Mouse (Mus musculus) liver, embryonic 14.5 days (tissue): Measurements from ENCODE around the gene Adra1b. TPM values are rescaled to one million over a fixed set of nuclear protein-coding genes. Genes with fewer than 3 reads are reported as not detected.

Experiments used
- ATAC-seq: fragments of 200-750 bp; cut with Nextera tagmentation; 2 replicates; pipeline ENCODE4 v1.8.0; 2017; ENCODE audit warnings: moderate number of reproducible peaks, mild to moderate bottlenecking, moderate library complexity; ENCODE audit not compliant: insufficient read depth
- DNase-seq, 3 experiments: peaks; one replicate each; pipeline ENCODE4 v3.0.0-alpha.2; 2012 to 2013; ENCODE audit warnings: low read depth in 3 of 3, low spot score in 3 of 3
- H3K27ac ChIP-seq: fragments of 300-500 bp; sonication (generic); 2 replicates; pipeline ENCODE4 v1.5.1; 2014; ENCODE audit warnings: moderate library complexity, mild to moderate bottlenecking, control low read depth, inconsistent platforms
- H3K27me3 ChIP-seq: fragments of 300-500 bp; sonication (generic); 2 replicates; pipeline ENCODE4 v1.6.1; 2014; ENCODE audit warnings: mild to moderate bottlenecking, low read length, moderate library complexity; ENCODE audit not compliant: control insufficient read depth, insufficient read depth
- H3K36me3 ChIP-seq: fragments of 300-500 bp; sonication (generic); replicated peaks from 2 replicates; pipeline ENCODE4 v1.6.1; 2014; ENCODE audit warnings: low read depth; ENCODE audit not compliant: control insufficient read depth, insufficient read depth
- H3K4me1 ChIP-seq, 2 experiments: fragments of 200-500 bp in 1 of 2; fragments of 300-500 bp in 1 of 2; sonication (generic) in 1 of 2; replicated peaks; 2 replicates each; pipeline ENCODE4 v1.6.1; 2012 to 2014; ENCODE audit warnings: antibody characterized with exemption in 1 of 2, inconsistent platforms in 1 of 2, low read length in 1 of 2; ENCODE audit not compliant: control insufficient read depth in 2 of 2, insufficient read depth in 2 of 2
- H3K4me2 ChIP-seq: fragments of 300-500 bp; sonication (generic); 2 replicates; pipeline ENCODE4 v1.6.1; 2014; ENCODE audit warnings: low read depth, mild to moderate bottlenecking, control low read depth, moderate library complexity
- H3K4me3 ChIP-seq, 2 experiments: fragments of 200-500 bp in 1 of 2; fragments of 300-500 bp in 1 of 2; sonication (generic) in 1 of 2; 2 replicates each; pipeline ENCODE4 v1.5.1; 2012 to 2014; ENCODE audit warnings: low read depth in 2 of 2, low read length in 2 of 2, mild to moderate bottlenecking in 2 of 2, control low read depth in 1 of 2, inconsistent platforms in 1 of 2, moderate library complexity in 1 of 2; ENCODE audit not compliant: insufficient read depth in 1 of 2
- H3K9ac ChIP-seq: fragments of 300-500 bp; sonication (generic); replicated peaks from 2 replicates; pipeline ENCODE4 v1.6.1; 2014; ENCODE audit warnings: mild to moderate bottlenecking, control low read depth, moderate library complexity
- H3K9me3 ChIP-seq: fragments of 300-500 bp; sonication (generic); 2 replicates; pipeline ENCODE4 v1.6.1; 2016; ENCODE audit warnings: low read length, mixed read lengths; ENCODE audit not compliant: control insufficient read depth
- CTCF ChIP-seq: IDR thresholded peaks from 2 replicates; pipeline ENCODE4 v1.5.1; 2016; ENCODE audit warnings: antibody characterized with exemption, low read depth, control low read depth
- EP300 ChIP-seq: IDR thresholded peaks from 2 replicates; pipeline ENCODE4 v1.6.1; 2016; ENCODE audit warnings: antibody characterized with exemption, low read depth
- WGBS: fragments of 180-500 bp; shearing (Covaris S2); extraction: QIAGEN DNeasy Blood & Tissue Kit; methylation state at CpG from one replicate; pipeline ENCODE4 v1.1.7; 2014; ENCODE audit not compliant: insufficient replicate concordance; 5-methylcytosine and 5-hydroxymethylcytosine counted together
- polyA plus RNA-seq, 2 experiments: library from polyadenylated mRNA; depleted of rRNA in 1 of 2; stranded (reverse) in 1 of 2; unstranded in 1 of 2; fragments of >200 nt; fragmentation: Nextera tagmentation in 1 of 2; extraction: Ambion mirVana in 1 of 2; gene quantifications; 2 replicates each; pipeline versions ENCODE4 v1.2.1 to v1.2.3; 2012 to 2014

Adra1b gene
- polyA plus RNA-seq, 2 experiments, result 1.7 to 8.3 TPM

- Histone ChIP-seq H3K4me1 (no peaks in the 10 kb centered on the region), H3K27me3 (no peaks in the 10 kb centered on the region), H3K36me3 (no peaks in the 10 kb centered on the region), H3K9me3 (no peaks in the 10 kb centered on the region), H3K9ac (no peak overlapping the region), H3K4me2 (no peak overlapping the region), H3K4me3 (no peak overlapping the region), H3K27ac (no peak overlapping the region)
- WGBS, result 58% methylated on average over 5 of the region's 5 CpGs
- TF ChIP-seq EP300 (no peak), CTCF (no peak)
- no peak for ATAC-seq
- no peak for DNase-seq
Observed at GRCm38 (mm10) chr11:43807732-43808131, 93.3 kb downstream of the Adra1b start.

DNA sequence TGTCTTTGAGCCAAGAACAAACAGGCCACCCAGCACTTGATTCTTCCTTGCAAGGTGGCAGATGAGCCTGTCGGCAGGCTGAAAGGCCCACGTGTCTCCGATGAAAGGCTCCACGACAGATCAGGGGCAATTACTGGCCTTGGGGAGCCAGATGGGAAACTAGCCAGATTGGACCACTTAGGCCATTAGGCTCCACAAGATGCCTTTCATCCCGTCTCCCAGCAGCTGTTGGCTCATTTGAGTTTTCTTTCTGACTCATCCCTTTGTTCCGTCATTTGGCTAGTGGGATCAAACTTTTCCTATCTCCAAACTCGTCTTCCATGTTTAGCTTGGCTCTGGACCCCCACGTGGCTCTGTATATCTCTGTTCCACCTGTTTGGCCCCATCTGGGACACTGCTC lies 105.0 kb downstream of the Adra1b start:
- Histone ChIP-seq H3K9me3 (no peaks in the 10 kb centered on the region), H3K4me3 (no peak overlapping the region), H3K27ac (no peak overlapping the region), H3K27me3 (no peaks in the 10 kb centered on the region), H3K4me1 (no peaks in the 10 kb centered on the region), H3K9ac (no peak overlapping the region), H3K4me2 (no peak overlapping the region), H3K36me3 (no peaks in the 10 kb centered on the region)
- TF ChIP-seq CTCF (no peak), EP300 (no peak)
- no peak for ATAC-seq
- WGBS, result 50% methylated on average over 8 of the region's 8 CpGs
- no peak for DNase-seq

DNA sequence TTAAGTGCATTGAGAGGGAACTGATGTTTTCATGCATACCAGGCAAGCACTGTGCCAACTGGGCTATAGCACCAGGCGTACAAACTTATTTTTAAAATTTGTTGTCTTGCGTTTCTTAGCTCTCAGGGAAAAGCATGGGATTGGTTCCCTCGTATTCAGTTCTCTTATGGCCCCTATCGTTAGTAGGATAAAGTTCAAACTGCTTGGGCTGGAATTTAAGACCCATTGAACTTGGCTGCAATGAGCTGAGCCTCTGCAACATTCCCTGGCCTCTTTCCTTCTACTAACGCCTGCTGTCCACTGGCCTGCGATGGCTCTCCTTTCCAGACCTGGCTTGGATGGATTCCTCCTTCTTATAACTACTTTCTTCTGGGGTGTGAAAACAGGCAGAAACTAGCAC lies 110.6 kb downstream of the Adra1b start:
- DNase-seq (no peak), ATAC-seq (no peak)
- no peak overlapping the region for H3K4me2 ChIP-seq
- no peaks in the 10 kb centered on the region for H3K9me3 ChIP-seq
- H3K27ac ChIP-seq, result no peak overlapping the region
- H3K9ac ChIP-seq, result no peak overlapping the region
- no peak overlapping the region for H3K4me3 ChIP-seq
- H3K27me3 ChIP-seq, result no peaks in the 10 kb centered on the region
- no peaks in the 10 kb centered on the region for H3K4me1 ChIP-seq
- TF ChIP-seq CTCF (no peak), EP300 (no peak)
- H3K36me3 ChIP-seq, result no peaks in the 10 kb centered on the region
- 66% methylated on average over 6 of the region's 6 CpGs for WGBS

- ATAC-seq, result peak; percentile 35; the same call in 1 of the 2 replicates
- no peaks in the 10 kb centered on the region for H3K9me3 ChIP-seq
- DNase-seq, result no peak
- H3K4me2 ChIP-seq, result no peak overlapping the region
- no peak overlapping the region for H3K4me3 ChIP-seq
- no peak overlapping the region for H3K27ac ChIP-seq
- WGBS, result 7% methylated on average over 2 of the region's 2 CpGs
- H3K36me3 ChIP-seq, result no peaks in the 10 kb centered on the region
- TF ChIP-seq EP300 (no peak), CTCF (peak; percentile 86)
- H3K27me3 ChIP-seq, result no peaks in the 10 kb centered on the region
- no peak overlapping the region for H3K9ac ChIP-seq
- 0 out of 4 replicates have a peak, but pooled peaks cover 0 to 2% of the 10 kb centered on the region in 2 experiments for H3K4me1 ChIP-seq
Observed at GRCm38 (mm10) chr11:43783772-43784171, 117.2 kb downstream of the Adra1b start.

- Histone ChIP-seq H3K27ac (no peak overlapping the region), H3K4me2 (no peak overlapping the region), H3K9me3 (no peaks in the 10 kb centered on the region), H3K9ac (no peak overlapping the region), H3K4me3 (no peak overlapping the region), H3K4me1 (0 out of 4 replicates have a peak, but pooled peaks cover 0 to 2% of the 10 kb centered on the region in 2 experiments), H3K36me3 (no peaks in the 10 kb centered on the region), H3K27me3 (no peaks in the 10 kb centered on the region)
- TF ChIP-seq CTCF (no peak), EP300 (no peak)
- DNase-seq (no peak), ATAC-seq (no peak)
- WGBS, result 51% methylated on average over 5 of the region's 5 CpGs
Observed at GRCm38 (mm10) chr11:43783106-43783505, 117.9 kb downstream of the Adra1b start.
